Mouse (Mus musculus): Measurements from ENCODE around the gene Samd4b. TPM values are rescaled to one million over a fixed set of nuclear protein-coding genes. Genes with fewer than 3 reads are reported as not detected.
A peak's percentile ranks its signal among the peaks of the same experiment; 100 is the strongest.

The Samd4b gene
- polyA plus RNA-seq, 1 experiment = 25.2 TPM

DNA sequence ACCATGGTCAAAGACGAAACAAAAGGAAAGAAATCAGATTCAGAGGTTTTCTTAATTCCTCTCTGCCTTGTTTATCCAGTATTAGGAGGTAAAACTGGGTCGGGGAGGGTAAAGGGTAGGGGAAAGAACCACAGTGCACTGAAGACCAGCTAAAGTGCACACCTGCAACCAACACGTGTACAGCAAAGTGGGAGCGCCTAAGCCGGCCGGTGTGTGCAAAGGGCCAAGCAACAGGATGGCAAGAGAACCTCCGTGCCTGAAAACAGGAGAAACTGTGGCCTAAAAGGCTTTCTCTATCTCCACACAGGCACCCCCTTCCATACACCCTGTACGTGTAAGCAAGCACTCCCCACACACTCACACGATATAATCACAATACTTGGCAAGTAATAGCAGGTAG, 212.7 kb downstream of the Samd4b start:
- Histone ChIP-seq H3K27ac (ENCODE audit: control insufficient read depth, insufficient read depth, low read depth, low read length, poor library complexity) (peak overlapping the region; percentile 92), H3K4me3 (replicated peaks; ENCODE audit: control insufficient read depth, low read depth, low read length) (no peak overlapping the region), H3K4me1 (ENCODE audit: control insufficient read depth, insufficient read depth, low read length) (peaks cover 14% of the 10 kb centered on the region)
- TF ChIP-seq CTCF (IDR thresholded peaks at IDR 0.05; ENCODE audit: control insufficient read depth, insufficient read depth, low read length) = no peak
- TF ChIP-seq POLR2A (IDR thresholded peaks at IDR 0.05; ENCODE audit: borderline replicate concordance, control insufficient read depth, low read depth, low read length) = no peak
- 71% methylated on average over 9 of the region's 9 CpGs for WGBS

DNA sequence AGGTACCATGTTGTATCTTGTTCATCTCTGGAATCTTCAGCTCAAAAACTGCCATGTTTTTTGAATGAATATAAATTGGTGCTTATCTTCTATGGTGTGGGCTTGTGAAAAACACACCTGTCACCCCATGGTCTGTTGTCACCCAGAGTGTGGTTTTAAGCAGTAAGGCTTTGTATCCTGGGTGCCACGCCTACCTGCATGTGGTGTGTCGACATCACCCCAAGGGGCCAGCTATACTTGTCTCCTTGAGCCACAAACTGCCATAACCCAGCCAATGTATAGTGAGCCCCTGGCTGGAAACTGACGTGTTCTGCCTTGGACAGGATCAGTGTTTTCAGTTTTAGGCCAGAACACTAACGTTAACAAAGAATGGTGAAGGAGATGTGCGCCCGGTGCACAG, 213.8 kb downstream of the Samd4b start:
- 33% methylated on average over 6 of the region's 6 CpGs for WGBS
- Histone ChIP-seq H3K27ac (ENCODE audit: control insufficient read depth, insufficient read depth, low read depth, low read length, poor library complexity) (peak overlapping the region; percentile 99), H3K4me1 (ENCODE audit: control insufficient read depth, insufficient read depth, low read length) (peaks cover 14% of the 10 kb centered on the region), H3K4me3 (replicated peaks; ENCODE audit: control insufficient read depth, low read depth, low read length) (no peak overlapping the region)
- TF ChIP-seq CTCF (IDR thresholded peaks at IDR 0.05; ENCODE audit: control insufficient read depth, insufficient read depth, low read length) (no peak), POLR2A (IDR thresholded peaks at IDR 0.05; ENCODE audit: borderline replicate concordance, control insufficient read depth, low read depth, low read length) (no peak)

DNA sequence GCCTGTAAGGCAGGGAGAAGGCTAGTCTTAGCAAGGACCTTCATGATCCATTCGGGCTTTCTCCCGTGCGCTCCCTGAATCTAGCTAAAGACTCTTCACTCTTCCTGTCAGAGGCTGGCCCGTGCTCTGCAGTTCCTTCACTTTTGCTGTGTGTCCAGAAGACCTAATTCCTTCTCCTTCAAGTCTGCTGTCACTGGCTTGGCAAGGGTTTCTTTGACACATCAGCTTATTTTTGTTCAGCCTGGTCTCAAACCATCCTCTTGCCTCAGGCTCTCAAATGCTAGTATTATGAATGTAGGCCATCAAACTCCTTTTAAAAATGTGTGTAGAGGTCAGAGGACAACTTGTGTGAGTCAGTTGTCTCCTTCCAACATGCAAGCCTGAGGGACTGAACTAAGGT, 214.3 kb downstream of the Samd4b start:
- Histone ChIP-seq H3K27ac (ENCODE audit: control insufficient read depth, insufficient read depth, low read depth, low read length, poor library complexity) (peak overlapping the region; percentile 99), H3K4me1 (ENCODE audit: control insufficient read depth, insufficient read depth, low read length) (peaks cover 14% of the 10 kb centered on the region), H3K4me3 (replicated peaks; ENCODE audit: control insufficient read depth, low read depth, low read length) (no peak overlapping the region)
- 44% methylated on average over 4 of the region's 4 CpGs for WGBS
- no peak for TF ChIP-seq POLR2A (IDR thresholded peaks at IDR 0.05; ENCODE audit: borderline replicate concordance, control insufficient read depth, low read depth, low read length)
- TF ChIP-seq CTCF (IDR thresholded peaks at IDR 0.05; ENCODE audit: control insufficient read depth, insufficient read depth, low read length) = no peak

DNA sequence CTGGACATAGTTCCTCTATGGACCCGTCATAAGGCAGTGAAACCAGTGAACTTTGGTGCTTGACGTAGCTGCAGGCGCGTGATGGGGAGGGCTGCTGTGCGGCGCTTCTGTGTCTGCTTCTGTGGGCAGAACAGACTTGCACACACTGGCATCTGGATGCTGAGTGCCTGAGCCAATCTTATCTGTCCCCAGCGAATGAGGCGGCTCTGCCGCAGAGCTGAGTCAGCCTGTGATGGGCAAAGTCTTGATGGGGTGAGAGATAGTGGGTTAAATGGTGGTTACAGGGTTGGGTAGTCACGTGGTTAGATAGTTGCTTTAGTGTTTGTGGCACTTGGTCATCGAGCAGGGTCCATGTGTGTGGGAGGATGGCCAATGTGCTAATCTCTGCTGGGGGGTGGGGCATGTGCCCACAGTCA, 215.0 kb downstream of the Samd4b start:
- peak overlapping the region; percentile 11 for H3K4me3 ChIP-seq (replicated peaks; ENCODE audit: control insufficient read depth, low read depth, low read length)
- TF ChIP-seq POLR2A (IDR thresholded peaks at IDR 0.05; ENCODE audit: borderline replicate concordance, control insufficient read depth, low read depth, low read length) (peak; percentile 86), CTCF (IDR thresholded peaks at IDR 0.05; ENCODE audit: control insufficient read depth, insufficient read depth, low read length) (no peak)
- WGBS = under 1% methylated on average over 11 of the region's 11 CpGs
- H3K4me1 ChIP-seq (ENCODE audit: control insufficient read depth, insufficient read depth, low read length) = peaks cover 14% of the 10 kb centered on the region
- peak overlapping the region; percentile 99 for H3K27ac ChIP-seq (ENCODE audit: control insufficient read depth, insufficient read depth, low read depth, low read length, poor library complexity)

DNA sequence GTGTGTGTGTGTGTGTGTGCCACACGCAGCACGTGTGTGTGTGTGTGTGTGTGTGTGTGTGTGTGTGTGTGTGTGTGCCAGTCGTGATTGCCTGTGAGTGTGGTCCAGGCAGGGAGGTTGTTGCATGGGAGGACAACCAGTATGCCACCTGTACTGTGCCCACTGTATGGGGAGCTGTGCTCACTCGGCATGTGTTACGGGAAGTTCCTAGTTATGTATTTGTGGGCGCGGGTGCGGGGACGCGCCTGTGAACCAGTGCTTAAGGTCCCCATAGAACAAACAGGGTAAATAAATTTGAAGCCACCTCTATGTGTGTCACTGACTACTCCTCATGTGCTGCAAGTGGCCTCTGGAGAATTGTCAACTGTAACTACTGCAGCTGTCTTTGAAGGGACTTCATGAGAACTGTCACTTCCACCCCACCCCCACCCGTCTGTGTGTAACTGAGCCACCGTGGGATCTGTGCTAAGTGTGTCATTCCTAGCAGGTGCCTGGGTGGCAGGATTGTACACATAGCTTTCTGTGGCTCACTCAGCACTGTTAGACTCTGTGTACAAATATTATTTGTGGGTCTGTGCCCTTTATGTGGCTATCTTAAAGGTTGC, 215.5 kb downstream of the Samd4b start:
- peak overlapping the region; percentile 57 for H3K4me3 ChIP-seq (replicated peaks; ENCODE audit: control insufficient read depth, low read depth, low read length)

DNA sequence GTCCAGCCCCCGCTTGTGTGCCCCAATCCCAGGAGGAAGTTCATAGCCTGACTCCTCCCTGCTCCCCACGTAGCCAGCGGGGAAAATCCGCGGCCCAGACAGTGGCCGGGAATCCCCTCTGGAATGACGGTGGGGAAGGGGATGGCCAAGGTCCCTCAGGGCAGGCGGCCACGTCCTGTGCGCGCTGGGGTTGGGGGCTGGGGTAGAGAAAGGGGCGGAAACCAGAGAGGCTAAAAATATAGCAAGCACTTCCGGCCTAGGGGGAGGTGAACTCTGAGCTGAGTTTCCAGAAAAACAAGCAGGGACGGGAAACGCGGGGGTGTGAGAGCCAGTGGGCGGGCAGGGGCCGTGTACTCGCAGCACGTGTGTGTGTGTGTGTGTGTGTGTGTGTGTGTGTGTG, 216.0 kb downstream of the Samd4b start:
- TF ChIP-seq CTCF (IDR thresholded peaks at IDR 0.05; ENCODE audit: control insufficient read depth, insufficient read depth, low read length) (no peak), POLR2A (IDR thresholded peaks at IDR 0.05; ENCODE audit: borderline replicate concordance, control insufficient read depth, low read depth, low read length) (no peak; the same call in 1 of the 2 replicates)
- Histone ChIP-seq H3K4me3 (replicated peaks; ENCODE audit: control insufficient read depth, low read depth, low read length) (peak overlapping the region; percentile 57), H3K4me1 (ENCODE audit: control insufficient read depth, insufficient read depth, low read length) (peaks cover 14% of the 10 kb centered on the region), H3K27ac (ENCODE audit: control insufficient read depth, insufficient read depth, low read depth, low read length, poor library complexity) (peak overlapping the region; percentile 99)
- WGBS = 0% methylated on average over 20 of the region's 20 CpGs

More for the DNA sequence above, 215.5 kb downstream of the Samd4b start:
- H3K4me1 ChIP-seq (ENCODE audit: control insufficient read depth, insufficient read depth, low read length) = peaks cover 14% of the 10 kb centered on the region
- WGBS = under 1% methylated on average over 11 of the region's 12 CpGs
- H3K27ac ChIP-seq (ENCODE audit: control insufficient read depth, insufficient read depth, low read depth, low read length, poor library complexity) = peak overlapping the region; percentile 99
- TF ChIP-seq CTCF (IDR thresholded peaks at IDR 0.05; ENCODE audit: control insufficient read depth, insufficient read depth, low read length) (no peak), POLR2A (IDR thresholded peaks at IDR 0.05; ENCODE audit: borderline replicate concordance, control insufficient read depth, low read depth, low read length) (0 out of 2 replicates have a peak, but pooled peaks have one; percentile 41)

DNA sequence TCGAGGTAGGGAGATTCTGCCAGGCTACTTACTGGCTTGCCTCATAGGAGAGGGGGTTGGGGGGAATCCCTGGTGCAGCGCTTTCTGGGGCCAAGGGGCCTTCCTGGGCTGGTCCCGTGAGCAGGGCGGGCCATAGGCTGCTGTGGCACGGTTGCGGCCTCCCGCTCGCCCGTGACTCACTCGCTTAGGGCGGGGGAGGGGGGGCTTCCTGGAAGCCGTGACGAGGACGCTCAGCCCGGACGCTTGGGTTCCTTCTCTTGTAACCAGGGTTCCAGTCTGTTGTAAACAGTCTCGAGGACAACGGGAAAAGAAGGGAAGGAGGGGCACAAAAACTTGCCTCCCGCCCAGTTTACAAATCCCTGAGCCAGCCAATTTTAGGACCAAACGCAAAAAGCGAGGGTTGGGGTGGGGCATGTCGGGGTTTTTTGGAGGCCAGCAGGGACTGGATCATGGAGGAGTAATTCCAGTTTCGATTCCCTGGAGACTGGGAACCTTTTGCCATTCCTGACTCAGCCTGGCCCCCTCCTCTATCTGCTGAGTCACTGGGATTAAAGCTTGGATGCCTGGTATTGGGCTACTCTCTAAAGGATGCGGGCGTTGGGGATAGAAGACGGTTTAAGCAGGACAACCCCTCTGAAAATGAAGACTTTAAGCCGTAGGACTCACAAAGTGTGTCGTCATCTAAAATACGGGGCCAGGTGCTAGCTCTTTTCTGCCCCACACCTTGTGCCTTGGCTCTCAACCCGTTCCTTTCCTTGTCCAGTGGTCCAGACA, 216.7 kb downstream of the Samd4b start:
- H3K4me1 ChIP-seq (ENCODE audit: control insufficient read depth, insufficient read depth, low read length) = peaks cover 14% of the 10 kb centered on the region
- WGBS = 0% methylated on average over 30 of the region's 30 CpGs

DNA sequence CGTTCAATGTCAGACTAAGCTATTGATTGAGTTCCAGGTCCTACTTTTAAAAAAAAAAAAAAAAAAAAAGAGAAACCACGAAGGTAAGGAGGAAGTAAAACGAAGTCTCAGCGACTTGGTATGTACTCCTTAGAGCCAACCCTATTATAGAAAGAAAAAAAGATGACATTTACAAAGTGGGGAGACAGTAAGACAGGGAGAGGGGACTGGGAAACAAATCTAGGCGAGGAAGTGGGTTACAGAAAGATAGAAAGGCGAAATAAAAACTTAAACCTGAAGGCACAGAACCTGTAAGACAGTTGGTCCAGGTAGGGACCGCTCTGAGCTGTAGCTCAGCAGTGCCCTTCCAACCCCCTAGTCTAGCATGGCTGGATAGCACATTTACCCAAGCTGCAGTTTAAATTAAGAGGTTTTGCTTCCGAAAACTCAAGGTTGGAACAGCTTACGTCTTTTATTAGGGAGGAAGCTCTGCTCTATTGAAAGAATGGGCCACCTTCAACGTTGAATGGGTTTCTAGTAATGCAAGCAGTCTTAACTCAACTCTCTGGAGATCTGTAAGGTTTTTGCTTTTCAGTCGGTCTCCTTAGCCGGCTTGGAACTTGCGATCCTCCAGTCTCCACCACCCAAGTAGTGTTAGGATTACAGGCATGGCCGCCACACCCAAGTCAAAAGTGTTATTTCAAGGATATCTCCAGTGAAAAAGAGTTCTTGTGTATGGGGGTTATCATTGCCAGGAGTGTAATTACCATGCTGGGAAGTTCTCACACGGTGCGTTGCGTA, 217.5 kb downstream of the Samd4b start, which contains the start of gene Zfp36:
TSS of gene Zfp36 (minus strand) at position 17 of the 780 bp plus-strand sequence.
- Histone ChIP-seq H3K4me3 (replicated peaks; ENCODE audit: control insufficient read depth, low read depth, low read length) (peak within 1 kb of the TSS; percentile 89), H3K4me1 (ENCODE audit: control insufficient read depth, insufficient read depth, low read length) (peaks cover 13% of the 10 kb centered on the region), H3K27ac (ENCODE audit: control insufficient read depth, insufficient read depth, low read depth, low read length, poor library complexity) (peak within 1 kb of the TSS; percentile 99)
- no peak for TF ChIP-seq POLR2A (IDR thresholded peaks at IDR 0.05; ENCODE audit: borderline replicate concordance, control insufficient read depth, low read depth, low read length)
- TF ChIP-seq CTCF (IDR thresholded peaks at IDR 0.05; ENCODE audit: control insufficient read depth, insufficient read depth, low read length) = no peak
- WGBS = 16% methylated on average over 17 of the region's 17 CpGs

More for the DNA sequence above, 216.7 kb downstream of the Samd4b start:
- peak overlapping the region; percentile 99 for H3K27ac ChIP-seq (ENCODE audit: control insufficient read depth, insufficient read depth, low read depth, low read length, poor library complexity)
- peak overlapping the region; percentile 27 for H3K4me3 ChIP-seq (replicated peaks; ENCODE audit: control insufficient read depth, low read depth, low read length)
- TF ChIP-seq CTCF (IDR thresholded peaks at IDR 0.05; ENCODE audit: control insufficient read depth, insufficient read depth, low read length) (no peak), POLR2A (IDR thresholded peaks at IDR 0.05; ENCODE audit: borderline replicate concordance, control insufficient read depth, low read depth, low read length) (peak; percentile 68; the same call in 1 of the 2 replicates)

Measured in bone marrow, adult 2 months (tissue).